Mouse (Mus musculus) heart, adult 8-10 months (tissue): Measurements from ENCODE around the gene Phgr1. TPM values are rescaled to one million over a fixed set of nuclear protein-coding genes. Genes with fewer than 3 reads are reported as not detected.

Source experiments
- DNase-seq: peaks from one replicate; pipeline ENCODE4 v3.0.0; 2022; ENCODE audit warnings: low spot score
- total RNA-seq, 4 experiments: library from RNA; stranded (reverse); gene quantifications; 2 replicates each; pipeline ENCODE4 v1.2.4; 2022

Gene Phgr1
- total RNA-seq, 4 experiments from 2014 or later, result not detected

GRCm38 (mm10) chr2:118779065-118779464 lies 6.5 kb downstream of the Phgr1 start:
- no peak for DNase-seq

GRCm38 (mm10) chr2:118779504-118780480 lies 7.2 kb downstream of the Phgr1 start, which contains the start of gene Disp2:
TSS of gene Disp2 (plus strand) at chr2:118779719.
- peak; percentile 89 for DNase-seq

- no peak for DNase-seq
Observed at GRCm38 (mm10) chr2:118781115-118781514, 8.5 kb downstream of the Phgr1 start.

- DNase-seq, result no peak
Observed at GRCm38 (mm10) chr2:118782303-118782702, 9.7 kb downstream of the Phgr1 start.

- DNase-seq, result no peak
Observed at GRCm38 (mm10) chr2:118783093-118783492, 10.5 kb downstream of the Phgr1 start.

GRCm38 (mm10) chr2:118783663-118784062 lies 11.1 kb downstream of the Phgr1 start:
- no peak for DNase-seq

- DNase-seq, result no peak
Observed at GRCm38 (mm10) chr2:118786525-118786924, 14.0 kb downstream of the Phgr1 start.

- DNase-seq, result no peak
Observed at GRCm38 (mm10) chr2:118789501-118789900, 16.9 kb downstream of the Phgr1 start.

GRCm38 (mm10) chr2:118790221-118790550 lies 17.6 kb downstream of the Phgr1 start:
- no peak for DNase-seq

GRCm38 (mm10) chr2:118790551-118791525 lies 18.3 kb downstream of the Phgr1 start:
- DNase-seq, result peak; percentile 46

- no peak for DNase-seq
Observed at GRCm38 (mm10) chr2:118791591-118792258, 19.2 kb downstream of the Phgr1 start.

- DNase-seq, result no peak
Observed at GRCm38 (mm10) chr2:118792259-118792613, 19.7 kb downstream of the Phgr1 start.

GRCm38 (mm10) chr2:118793636-118794035 lies 21.1 kb downstream of the Phgr1 start:
- no peak for DNase-seq

- DNase-seq, result no peak
Observed at GRCm38 (mm10) chr2:118802542-118803118, 30.1 kb downstream of the Phgr1 start.

- DNase-seq, result no peak
Observed at GRCm38 (mm10) chr2:118804474-118804873, 31.9 kb downstream of the Phgr1 start.

GRCm38 (mm10) chr2:118805137-118805536 lies 32.6 kb downstream of the Phgr1 start:
- DNase-seq, result no peak

GRCm38 (mm10) chr2:118805756-118806155 lies 33.2 kb downstream of the Phgr1 start:
- no peak for DNase-seq

GRCm38 (mm10) chr2:118806860-118807259 lies 34.3 kb downstream of the Phgr1 start:
- peak; percentile 63 for DNase-seq

GRCm38 (mm10) chr2:118810861-118811260 lies 38.3 kb downstream of the Phgr1 start:
- DNase-seq, result no peak

GRCm38 (mm10) chr2:118812724-118813123 lies 40.2 kb downstream of the Phgr1 start:
- no peak for DNase-seq
